ENCODE assay signal across 21 mouse cellular contexts in the genomic region with DNA sequence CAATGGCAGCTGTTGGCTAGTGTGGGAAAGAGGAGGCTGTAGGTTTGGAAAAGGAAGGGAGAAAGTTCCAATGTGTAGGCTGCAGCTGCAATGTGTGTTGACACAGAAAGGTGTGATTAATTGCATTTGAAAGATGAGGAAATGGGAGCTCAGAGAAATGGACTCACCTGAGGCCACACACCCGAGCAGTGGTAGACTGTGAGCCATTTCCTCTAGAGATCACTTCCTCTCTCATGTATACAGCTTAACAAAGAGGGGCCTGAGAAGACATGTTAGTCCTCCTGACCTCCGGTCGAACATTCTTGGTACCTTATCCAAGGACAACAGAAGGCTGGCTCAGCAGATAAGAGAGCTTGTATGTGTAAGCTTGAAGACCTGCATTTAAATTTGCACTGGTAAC.
DNase-seq lines count a peak whose midpoint lies in the region; ATAC-seq and TF ChIP-seq lines count a peak whose summit lies in the region.
"Had no signal": no experiment of that assay in that cellular context is flagged by ENCODE, and none has a peak within 500 bp of the region (broad histone marks: within the 10 kb centered on the region; RNA-seq: fewer than 3 reads in every experiment).

No protein-coding gene starts in this region.

- H3K27ac ChIP-seq in liver, embryonic 13.5 days, result no peak overlapping the region
- H3K27ac ChIP-seq in liver, postnatal 0 days (ENCODE audit: low read depth), result no peak overlapping the region
- no peak overlapping the region for H3K27ac ChIP-seq in intestine, embryonic 16.5 days (ENCODE audit: low read length)
- H3K27ac ChIP-seq in stomach, postnatal 0 days (replicated peaks), result no peak overlapping the region
- H3K27ac ChIP-seq: embryonic facial prominence, embryonic 12.5 days; forebrain, embryonic 12.5 days; hindbrain, embryonic 15.5 days; midbrain, embryonic 13.5 days; neural tube, embryonic 12.5 days had no signal

- no peak for TF ChIP-seq CTCF in liver, postnatal 0 days (IDR thresholded peaks at IDR 0.05; ENCODE audit: low read depth)
- TF ChIP-seq CTCF in stomach, postnatal 0 days (IDR thresholded peaks at IDR 0.05; ENCODE audit: low read depth), result no peak

- DNase-seq in liver, embryonic 13.5 days, result no peak
- DNase-seq in liver, postnatal 0 days, result no peak
- DNase-seq in c-Kit-positive CD71-negative TER-119-negative erythroid progenitor cells, embryonic 14.5 days (ENCODE audit: low read depth), result peak; percentile 6
- DNase-seq in stomach, postnatal 0 days (ENCODE audit: low spot score), result peak; percentile 36
- no peak for DNase-seq in spleen, postnatal 36 days (ENCODE audit: low spot score in 2 of 2)
- no peak for DNase-seq in thymus, postnatal 25 days
- DNase-seq in spleen, postnatal 14 days (ENCODE audit: low spot score in 2 of 2), result no peak
- DNase-seq: cerebellum, adult 18-20 months; cerebellum, postnatal 14 days; gastrocnemius, postnatal 25 days; lung, adult 18-20 months; retina, postnatal 1 day had no signal

- no peaks in the 10 kb centered on the region for H3K9me3 ChIP-seq in liver, embryonic 13.5 days (replicated peaks)
- H3K9me3 ChIP-seq in liver, postnatal 0 days (ENCODE audit: low read length), result no peaks in the 10 kb centered on the region
- H3K9me3 ChIP-seq in intestine, embryonic 16.5 days (ENCODE audit: control insufficient read depth, low read length), result no peaks in the 10 kb centered on the region
- H3K9me3 ChIP-seq in stomach, postnatal 0 days (ENCODE audit: control insufficient read depth, low read length), result no peaks in the 10 kb centered on the region
- H3K9me3 ChIP-seq: embryonic facial prominence, embryonic 12.5 days; forebrain, embryonic 12.5 days; hindbrain, embryonic 15.5 days; midbrain, embryonic 13.5 days; neural tube, embryonic 12.5 days had no signal

- ATAC-seq in liver, embryonic 13.5 days (ENCODE audit: low read depth), result 0 out of 2 replicates have a peak, but pooled peaks have one; percentile 18
- ATAC-seq in liver, postnatal 0 days, result no peak
- ATAC-seq in intestine, embryonic 16.5 days, result peak; percentile 72
- peak; percentile 94 for ATAC-seq in stomach, postnatal 0 days (ENCODE audit: low FRiP score, low TSS enrichment)
- ATAC-seq: CD4-positive, CD25-positive, alpha-beta regulatory T cell, adult 4 months; midbrain, embryonic 13.5 days had no signal

- no peak overlapping the region for H3K9ac ChIP-seq in liver, embryonic 13.5 days
- H3K9ac ChIP-seq in liver, postnatal 0 days (replicated peaks), result no peak overlapping the region
- H3K9ac ChIP-seq in intestine, embryonic 16.5 days (ENCODE audit: low read depth, low read length), result no peak overlapping the region
- no peak overlapping the region for H3K9ac ChIP-seq in stomach, postnatal 0 days (ENCODE audit: low read length)
- H3K9ac ChIP-seq: embryonic facial prominence, embryonic 12.5 days; forebrain, embryonic 12.5 days; hindbrain, embryonic 15.5 days; midbrain, embryonic 13.5 days; neural tube, embryonic 12.5 days had no signal

- WGBS in liver, embryonic 13.5 days (ENCODE audit: insufficient replicate concordance), result 13% methylated on average over 3 of the region's 3 CpGs
- 32% methylated on average over 3 of the region's 3 CpGs for WGBS in liver, postnatal 0 days (ENCODE audit: insufficient replicate concordance)
- 55% methylated on average over 3 of the region's 3 CpGs for WGBS in intestine, embryonic 16.5 days
- 27% methylated on average over 3 of the region's 3 CpGs for WGBS in stomach, postnatal 0 days

- no peaks in the 10 kb centered on the region for H3K27me3 ChIP-seq in liver, embryonic 13.5 days
- no peaks in the 10 kb centered on the region for H3K27me3 ChIP-seq in liver, postnatal 0 days (ENCODE audit: insufficient read depth, low read length)
- H3K27me3 ChIP-seq in intestine, embryonic 16.5 days (replicated peaks; ENCODE audit: control insufficient read depth, insufficient read depth, low read length), result no peaks in the 10 kb centered on the region
- H3K27me3 ChIP-seq in stomach, postnatal 0 days (ENCODE audit: control insufficient read depth, insufficient read depth, low read length), result no peaks in the 10 kb centered on the region
- H3K27me3 ChIP-seq: embryonic facial prominence, embryonic 12.5 days; forebrain, embryonic 12.5 days; hindbrain, embryonic 15.5 days; megakaryocyte, embryonic 14.5 days; midbrain, embryonic 13.5 days; neural tube, embryonic 12.5 days had no signal

- TF ChIP-seq EP300 in liver, postnatal 0 days (IDR thresholded peaks at IDR 0.05; ENCODE audit: low read depth), result no peak
- no peak for TF ChIP-seq EP300 in stomach, postnatal 0 days (optimal IDR thresholded peaks at IDR 0.05)

- no peak overlapping the region for H3K4me2 ChIP-seq in liver, embryonic 13.5 days
- H3K4me2 ChIP-seq in liver, postnatal 0 days (ENCODE audit: low read depth, low read length), result no peak overlapping the region
- no peak overlapping the region for H3K4me2 ChIP-seq in intestine, embryonic 16.5 days (ENCODE audit: low read depth, low read length)
- no peak overlapping the region for H3K4me2 ChIP-seq in stomach, postnatal 0 days (replicated peaks; ENCODE audit: low read depth)
- H3K4me2 ChIP-seq: embryonic facial prominence, embryonic 12.5 days; forebrain, embryonic 12.5 days; hindbrain, embryonic 15.5 days; midbrain, embryonic 13.5 days; neural tube, embryonic 12.5 days had no signal

- no peaks in the 10 kb centered on the region for H3K36me3 ChIP-seq in liver, embryonic 13.5 days
- H3K36me3 ChIP-seq in liver, postnatal 0 days (replicated peaks; ENCODE audit: insufficient read depth, low read length), result no peaks in the 10 kb centered on the region
- H3K36me3 ChIP-seq in intestine, embryonic 16.5 days (ENCODE audit: control insufficient read depth, insufficient read depth, low read length), result no peaks in the 10 kb centered on the region
- H3K36me3 ChIP-seq in stomach, postnatal 0 days (ENCODE audit: control insufficient read depth, insufficient read depth, low read length), result no peaks in the 10 kb centered on the region
- H3K36me3 ChIP-seq: embryonic facial prominence, embryonic 12.5 days; forebrain, embryonic 12.5 days; G1E; hindbrain, embryonic 15.5 days; midbrain, embryonic 13.5 days; neural tube, embryonic 12.5 days had no signal

- H3K4me1 ChIP-seq in liver, embryonic 13.5 days (replicated peaks), result no peaks in the 10 kb centered on the region
- H3K4me1 ChIP-seq in liver, postnatal 0 days (ENCODE audit: insufficient read depth), result no peaks in the 10 kb centered on the region
- H3K4me1 ChIP-seq in intestine, embryonic 16.5 days (ENCODE audit: control insufficient read depth, insufficient read depth, low read length), result no peaks in the 10 kb centered on the region
- H3K4me1 ChIP-seq in stomach, postnatal 0 days (replicated peaks; ENCODE audit: control insufficient read depth, insufficient read depth), result no peaks in the 10 kb centered on the region
- H3K4me1 ChIP-seq: embryonic facial prominence, embryonic 12.5 days; hindbrain, embryonic 15.5 days; megakaryocyte, embryonic 14.5 days; neural tube, embryonic 12.5 days had no signal

- H3K4me3 ChIP-seq in liver, embryonic 13.5 days (replicated peaks), result no peak overlapping the region
- no peak overlapping the region for H3K4me3 ChIP-seq in liver, postnatal 0 days (ENCODE audit: low read depth, low read length)
- no peak overlapping the region for H3K4me3 ChIP-seq in intestine, embryonic 16.5 days (ENCODE audit: low read length)
- no peak overlapping the region for H3K4me3 ChIP-seq in stomach, postnatal 0 days (ENCODE audit: low read depth, low read length)
- H3K4me3 ChIP-seq: embryonic facial prominence, embryonic 12.5 days; forebrain, embryonic 12.5 days; hindbrain, embryonic 15.5 days; megakaryocyte, embryonic 14.5 days; midbrain, embryonic 13.5 days; neural tube, embryonic 12.5 days had no signal

Comparison
In these comparisons a context has a peak if more than half of its experiments do, and no peak if none do; other contexts are left out.
1. DNase-seq: peak in c-Kit-positive CD71-negative TER-119-negative erythroid progenitor cells, embryonic 14.5 days (single experiment) and stomach, postnatal 0 days (single experiment); none in liver, embryonic 13.5 days (single experiment), liver, postnatal 0 days (single experiment), spleen, postnatal 36 days (0 of 2), thymus, postnatal 25 days (single experiment) and spleen, postnatal 14 days (0 of 2).